Mouse (Mus musculus) lung, adult 2 months (tissue): ENCODE data around the gene Xiap.

Source experiments
- CTCF ChIP-seq: fragments of 200-500 bp; IDR thresholded peaks from 2 replicates; pipeline ENCODE4 v1.5.1; 2011; ENCODE audit warnings: mild to moderate bottlenecking, low read length, control low read depth; ENCODE audit not compliant: insufficient read depth
- POLR2A ChIP-seq: fragments of 200-500 bp; IDR thresholded peaks from 2 replicates; pipeline ENCODE4 v1.6.1; 2011; ENCODE audit warnings: low read depth, mild to moderate bottlenecking, control low read depth, low read length, borderline replicate concordance; ENCODE audit errors: extremely low read depth

DNA sequence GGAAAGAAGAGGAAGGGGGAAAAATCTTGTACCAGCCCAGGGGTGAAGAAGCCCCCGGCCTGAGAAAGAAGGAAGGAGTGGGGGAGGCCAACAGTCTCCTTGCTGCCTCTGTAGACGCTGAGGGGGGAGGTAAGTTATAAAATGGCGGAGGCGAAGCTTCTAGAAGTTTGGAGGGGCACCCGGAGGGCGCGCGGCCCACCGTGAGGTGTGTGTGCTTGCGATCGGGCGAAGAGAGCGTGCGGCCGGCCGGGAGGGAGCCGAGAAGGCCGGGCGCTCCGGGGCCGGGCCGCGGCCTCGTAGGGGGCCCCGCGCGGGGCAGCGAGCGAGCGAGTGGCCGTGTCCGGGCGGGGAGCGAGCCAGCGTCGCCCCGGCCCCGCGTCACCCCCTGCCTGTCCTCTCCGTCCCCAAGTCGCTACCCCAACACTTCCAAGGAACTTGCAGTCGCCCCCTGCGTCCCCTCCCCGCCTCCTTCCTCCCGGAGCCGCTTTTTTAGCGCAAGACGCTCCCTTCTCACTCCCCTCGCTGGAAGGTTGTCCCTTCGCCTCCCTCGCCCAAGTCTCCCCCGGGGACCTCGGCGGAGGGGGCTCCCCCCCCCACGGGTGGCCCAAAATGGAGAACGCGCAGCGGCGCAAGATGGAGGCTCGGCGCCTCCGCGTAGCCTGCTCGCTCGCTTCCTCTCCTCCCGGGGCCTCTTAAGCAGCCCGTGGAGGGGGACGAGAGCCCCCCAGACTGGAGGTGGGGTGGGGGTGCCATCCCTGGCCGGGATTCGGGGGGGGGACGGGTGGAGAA, 90.3 kb downstream of the Xiap start:
- TF ChIP-seq CTCF = no peak
- peak; percentile 26; the same call in 1 of the 2 replicates for TF ChIP-seq POLR2A
